Mouse (Mus musculus): ENCODE measurements around the gene Gm43518.

Gm43518 gene

DNA sequence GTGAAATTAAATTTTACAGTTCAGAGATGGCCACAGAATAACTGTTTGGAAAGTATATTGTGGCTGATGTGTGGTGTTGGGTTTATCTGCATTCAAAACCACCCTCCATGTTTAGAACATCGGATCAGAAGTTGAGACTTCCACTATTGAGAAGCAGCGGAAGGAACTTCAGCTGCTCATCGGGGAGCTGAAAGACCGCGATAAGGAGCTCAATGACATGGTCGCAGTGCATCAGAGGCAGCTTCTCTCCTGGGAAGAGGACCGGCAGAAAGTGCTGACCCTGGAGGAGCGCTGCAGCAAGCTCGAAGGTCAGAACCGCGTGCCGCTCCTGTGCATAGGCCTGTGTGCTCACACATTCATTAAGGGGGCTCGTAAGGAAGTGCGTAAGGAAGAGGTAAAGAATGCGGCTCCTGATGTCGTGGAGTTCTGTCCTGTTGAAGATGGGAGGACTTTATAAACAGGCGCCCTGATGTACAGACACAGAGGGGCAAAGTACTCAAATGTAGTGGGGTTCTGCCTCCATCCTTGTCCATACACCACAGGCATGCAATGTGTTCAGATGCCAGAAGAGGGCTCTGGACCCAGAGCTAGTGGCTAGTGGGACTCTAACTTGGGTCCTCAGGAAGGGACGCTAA lies 6.9 kb downstream of the Gm43518 start:
- peak; percentile 58 for DNase-seq (ENCODE audit: low spot score)

- no peak for DNase-seq (ENCODE audit: low spot score)
Measured at GRCm38 (mm10) chr5:123935931-123936330, 8.7 kb downstream of the Gm43518 start.

DNA sequence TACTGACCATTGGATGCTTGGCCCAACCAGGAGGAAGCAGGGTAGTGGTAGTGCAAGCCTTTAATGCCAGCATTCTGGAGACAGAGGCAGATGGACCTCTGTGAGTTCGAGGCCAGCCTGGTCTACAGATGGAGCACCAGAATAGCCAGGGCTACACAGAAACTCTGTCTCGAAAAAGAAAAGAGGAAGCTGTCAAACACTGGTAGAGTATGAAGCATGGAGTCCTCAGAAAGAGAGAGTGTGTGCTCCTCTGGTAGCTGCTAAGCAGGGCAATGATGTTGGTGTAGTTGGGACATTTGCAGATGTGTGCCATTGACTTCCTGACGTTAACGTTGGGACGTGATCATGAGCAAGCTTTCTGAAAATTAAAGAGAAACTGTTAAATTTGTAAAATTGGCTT lies 11.3 kb downstream of the Gm43518 start:
- no peak for DNase-seq (ENCODE audit: low spot score)

- DNase-seq (ENCODE audit: low spot score), result no peak
Measured at GRCm38 (mm10) chr5:123946546-123946945, 19.3 kb downstream of the Gm43518 start.

GRCm38 (mm10) chr5:123947041-123947761 lies 20.0 kb downstream of the Gm43518 start:
- DNase-seq (ENCODE audit: low spot score), result peak; percentile 66

GRCm38 (mm10) chr5:123952365-123953045 lies 25.3 kb downstream of the Gm43518 start:
- no peak for DNase-seq (ENCODE audit: low spot score)

DNA sequence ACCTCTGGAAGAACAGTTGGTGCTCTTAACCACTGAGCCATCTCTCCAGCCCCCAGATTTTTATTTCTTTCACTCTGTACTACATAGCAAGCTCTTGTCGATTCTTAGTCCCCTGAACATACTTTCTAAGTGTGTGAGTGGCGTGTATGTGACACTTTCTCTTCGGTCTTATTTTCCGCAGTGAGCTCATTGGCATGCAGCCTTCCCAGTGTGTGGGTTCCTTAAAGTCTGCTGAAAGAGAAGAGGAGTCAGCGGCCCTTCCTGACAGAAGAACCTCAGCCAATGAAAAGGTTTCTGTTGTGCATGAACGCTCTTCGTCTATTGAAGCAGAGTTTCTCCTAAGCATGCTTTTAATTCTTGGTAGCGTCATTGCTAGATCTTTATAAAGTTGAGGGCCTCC lies 30.0 kb downstream of the Gm43518 start:
- DNase-seq (ENCODE audit: low spot score), result no peak

GRCm38 (mm10) chr5:123959018-123959417 lies 31.8 kb downstream of the Gm43518 start:
- no peak for DNase-seq (ENCODE audit: low spot score)

DNA sequence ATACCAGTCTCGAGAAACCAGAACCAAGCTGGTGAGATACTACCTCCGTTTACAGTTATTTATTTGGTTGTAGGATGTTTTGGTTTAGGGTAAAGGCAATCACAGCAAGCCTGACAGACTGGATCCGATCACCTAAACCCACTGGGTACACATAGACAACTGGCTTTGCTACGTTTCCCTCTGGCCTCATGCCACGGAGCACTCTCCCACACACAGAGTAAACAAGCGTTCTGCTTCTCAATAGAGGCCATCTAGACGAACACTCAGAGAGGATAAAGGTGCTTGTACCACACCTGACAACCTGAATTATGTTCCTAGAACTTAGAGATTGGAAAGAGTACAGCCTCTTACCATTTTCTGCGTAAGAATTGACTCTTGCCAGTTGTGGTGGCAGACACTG lies 32.9 kb downstream of the Gm43518 start:
- no peak for DNase-seq (ENCODE audit: low spot score)

GRCm38 (mm10) chr5:123961046-123961445 lies 33.8 kb downstream of the Gm43518 start:
- DNase-seq (ENCODE audit: low spot score), result no peak

GRCm38 (mm10) chr5:123964208-123964607 lies 37.0 kb downstream of the Gm43518 start:
- no peak for DNase-seq (ENCODE audit: low spot score)

- no peak for DNase-seq (ENCODE audit: low spot score)
Measured at GRCm38 (mm10) chr5:123966759-123967158, 39.5 kb downstream of the Gm43518 start.

DNA sequence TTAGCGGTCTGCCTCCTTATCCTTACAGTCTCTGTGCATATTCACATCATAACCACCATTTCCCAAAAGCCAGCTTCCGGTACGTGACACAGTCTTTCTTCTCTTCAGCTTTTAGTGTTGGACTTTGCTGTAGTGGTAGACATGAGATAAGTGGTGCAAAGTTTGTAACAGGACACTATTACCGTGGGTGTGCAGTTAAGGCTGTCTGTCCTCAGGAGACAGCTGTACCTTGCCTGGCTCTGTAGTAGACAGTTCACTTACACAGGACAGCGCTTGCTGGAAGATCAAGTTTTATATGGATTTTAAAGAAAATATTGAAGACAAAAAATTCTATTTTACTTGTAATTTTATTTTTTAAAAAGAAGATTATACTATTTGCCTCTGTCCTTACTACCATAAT lies 41.2 kb downstream of the Gm43518 start:
- DNase-seq (ENCODE audit: low spot score), result no peak

GRCm38 (mm10) chr5:123969216-123969615 lies 42.0 kb downstream of the Gm43518 start:
- no peak for DNase-seq (ENCODE audit: low spot score)

DNA sequence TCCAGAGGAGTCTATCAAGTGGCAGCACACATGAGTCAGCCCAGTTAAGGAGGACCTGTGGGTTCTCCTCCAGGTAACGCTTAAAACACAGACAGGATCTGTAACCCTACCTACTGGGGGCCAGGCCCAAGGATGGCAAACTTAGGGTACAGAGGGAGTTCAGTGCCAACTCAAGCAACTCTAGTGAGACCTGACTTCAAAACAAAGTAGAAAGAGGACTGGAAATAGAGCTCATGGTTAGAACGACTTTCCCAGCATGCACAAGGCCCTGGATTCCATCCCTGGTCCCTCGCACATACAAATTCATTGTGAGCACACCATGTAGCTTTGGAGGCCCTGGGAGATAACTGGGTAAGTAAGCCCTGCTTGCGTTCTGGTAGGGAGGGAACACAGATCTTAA lies 43.4 kb downstream of the Gm43518 start:
- no peak for DNase-seq (ENCODE audit: low spot score)

DNA sequence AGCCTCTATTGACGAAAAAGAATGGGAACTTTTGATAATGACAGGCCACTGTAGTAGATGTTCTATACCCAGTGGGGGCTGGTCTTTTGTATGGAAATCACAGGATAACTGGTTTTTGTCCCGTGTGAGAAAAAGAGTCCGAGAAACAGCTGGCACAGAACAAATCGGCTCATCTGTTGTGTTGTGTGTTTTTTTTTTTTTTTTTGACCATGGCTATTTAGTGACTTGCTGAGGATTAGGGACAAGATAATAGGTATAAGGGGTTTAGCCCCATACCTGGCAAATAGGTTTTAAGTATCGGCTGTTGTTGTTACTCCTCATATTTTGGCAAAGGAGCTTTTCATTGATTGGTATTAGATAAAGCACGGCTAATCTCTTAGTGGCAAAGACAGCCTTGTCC lies 45.2 kb downstream of the Gm43518 start:
- no peak for DNase-seq (ENCODE audit: low spot score)

DNA sequence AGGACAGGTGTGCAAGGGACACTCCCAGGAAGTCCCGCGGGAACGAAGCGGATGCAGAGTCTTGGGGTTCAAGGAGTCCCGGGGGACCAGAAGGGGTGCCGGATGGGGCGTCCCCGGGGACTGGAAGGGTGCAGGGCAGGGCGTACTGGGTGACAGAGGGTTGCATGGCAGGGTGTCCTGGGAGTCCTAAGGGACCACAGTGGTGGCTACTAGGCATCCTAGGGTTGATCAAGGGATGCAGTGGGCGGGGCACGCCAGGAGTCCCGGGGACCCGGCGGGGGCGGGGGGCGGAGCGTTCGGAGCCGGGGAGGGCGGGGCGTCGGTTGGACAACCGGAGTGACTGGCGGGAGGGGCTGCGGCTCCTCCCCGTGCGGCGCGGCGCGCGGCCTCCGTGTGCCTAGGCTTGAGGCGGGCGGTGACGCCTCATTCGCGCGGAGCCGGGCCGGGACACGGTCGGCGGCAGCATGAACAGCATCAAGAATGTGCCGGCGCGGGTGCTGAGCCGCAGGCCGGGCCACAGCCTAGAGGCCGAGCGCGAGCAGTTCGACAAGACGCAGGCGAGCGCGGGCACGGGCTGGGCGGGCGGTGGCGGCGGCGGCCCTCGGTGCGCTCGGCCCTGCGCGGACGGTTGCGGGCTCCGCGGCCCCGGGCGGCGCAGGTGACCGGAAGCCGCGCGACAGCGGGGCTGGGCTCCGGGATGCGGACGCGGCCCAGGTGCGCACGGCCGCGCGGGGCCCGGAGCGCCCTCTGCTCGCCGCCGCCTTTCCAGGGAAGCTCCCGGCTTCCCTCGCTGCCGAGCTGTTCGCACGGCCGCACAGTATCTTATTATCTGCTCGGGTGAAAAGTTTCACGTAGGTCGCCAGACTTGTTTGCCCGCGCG lies 46.3 kb downstream of the Gm43518 start, which contains the start of gene Hip1r:
TSS of gene Hip1r (plus strand) at position 330 of the 880 bp plus-strand sequence.
- peak; percentile 71 for DNase-seq (ENCODE audit: low spot score)

DNA sequence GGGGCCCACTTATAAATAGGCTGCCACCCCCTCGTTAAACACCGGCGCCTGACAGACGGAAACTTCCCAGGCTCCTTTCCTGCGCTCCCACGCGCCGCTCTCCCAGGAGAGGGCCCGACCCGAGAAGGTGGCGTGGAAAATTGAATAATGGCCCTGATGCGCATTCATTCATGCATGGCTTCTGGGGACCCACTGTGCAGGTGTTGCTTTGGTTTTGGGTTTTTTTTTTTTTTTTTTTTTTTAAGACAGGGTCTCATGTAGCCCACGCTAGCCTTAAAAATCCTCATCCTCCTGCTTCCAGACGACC lies 46.9 kb downstream of the Gm43518 start:
- DNase-seq (ENCODE audit: low spot score), result no peak

GRCm38 (mm10) chr5:123974616-123975111 lies 47.4 kb downstream of the Gm43518 start:
- no peak for DNase-seq (ENCODE audit: low spot score)

DNA sequence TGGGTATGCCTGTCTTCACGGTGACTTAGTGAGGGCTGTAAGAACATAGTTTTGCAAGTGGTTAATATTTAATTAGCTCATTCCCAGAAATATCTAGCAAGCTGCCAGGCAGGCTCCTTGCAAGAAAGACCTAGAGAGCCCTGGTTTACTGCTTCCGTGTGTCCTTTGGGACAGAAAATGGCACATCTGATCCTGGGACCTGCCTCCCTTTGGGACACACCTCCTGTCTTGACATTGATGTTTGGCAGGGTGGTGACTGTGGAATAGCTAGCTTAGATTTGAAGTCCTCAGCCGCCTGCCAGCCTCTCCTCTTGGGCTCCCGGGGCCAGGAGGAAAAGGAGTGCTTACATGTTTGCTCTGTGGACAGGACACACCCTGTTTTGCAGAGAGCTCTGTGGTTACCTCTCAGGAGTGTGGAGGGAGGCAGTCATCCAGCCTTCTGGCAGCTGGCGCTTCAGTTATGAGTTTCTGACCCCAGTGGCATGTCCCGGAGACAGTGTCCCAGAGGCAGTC lies 48.5 kb downstream of the Gm43518 start:
- DNase-seq (ENCODE audit: low spot score), result no peak

DNA sequence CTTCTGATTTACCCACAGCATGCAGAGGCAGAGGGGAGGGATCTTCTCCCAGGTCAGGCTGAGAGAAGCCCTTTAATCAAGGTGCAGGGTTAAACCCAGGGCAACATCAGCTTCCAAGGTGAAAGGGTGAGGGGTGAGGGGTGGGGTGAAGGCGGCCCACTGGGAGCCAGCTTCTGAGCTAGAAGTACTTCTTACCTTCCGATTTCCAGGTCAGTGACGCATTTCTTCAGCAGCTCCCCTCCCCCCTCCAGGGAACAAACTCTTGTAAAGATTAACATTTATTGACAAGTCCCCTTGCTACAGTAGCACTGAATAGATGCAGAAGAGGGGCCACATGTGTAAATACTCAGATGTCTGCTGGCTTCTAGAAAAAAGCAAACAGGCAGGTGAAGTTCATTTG lies 50.0 kb downstream of the Gm43518 start:
- DNase-seq (ENCODE audit: low spot score), result no peak

DNA sequence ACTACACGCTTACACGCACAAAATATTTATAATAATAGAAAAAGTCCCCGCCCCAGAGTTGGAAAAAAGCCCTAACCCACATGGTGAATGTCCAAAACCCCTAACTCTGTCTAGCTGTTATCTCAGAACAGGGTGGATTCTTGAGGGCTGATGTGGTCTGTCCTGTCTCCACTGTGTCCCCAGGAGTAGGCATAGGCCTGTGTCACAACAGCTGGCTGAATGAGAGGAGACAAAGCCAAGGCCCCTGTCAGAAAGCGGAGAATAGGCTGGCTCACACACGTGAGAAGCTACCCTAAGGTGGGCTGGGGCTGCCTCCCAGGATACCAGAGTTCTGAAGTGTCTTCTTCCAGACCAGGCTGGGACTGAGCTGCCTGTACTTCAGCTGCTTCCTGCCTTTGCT lies 50.9 kb downstream of the Gm43518 start:
- DNase-seq (ENCODE audit: low spot score), result no peak
